Mouse (Mus musculus) left cerebral cortex, adult 18-20 months (tissue): Measurements from ENCODE around the gene Sprr2h. TPM values are rescaled to one million over a fixed set of nuclear protein-coding genes. Genes with fewer than 3 reads are reported as not detected.

Experiments
- DNase-seq, 2 experiments: peaks; one replicate each; pipeline ENCODE4 v3.0.0; 2021 to 2022; ENCODE audit warnings: low spot score in 2 of 2, mixed read lengths in 1 of 2
- long read RNA-seq, 2 experiments: library from polyadenylated mRNA; stranded (forward); transcript quantifications; one replicate each; pipeline ENCODE4 v2.0.0; 2021
- total RNA-seq, 2 experiments: library from RNA; stranded (reverse); gene quantifications; 2 replicates each; pipeline ENCODE4 v1.2.3; 2021

The Sprr2h gene
- not detected for total RNA-seq
- long read RNA-seq, experiment 1 = 0 reads
- long read RNA-seq, experiment 2 = 0 reads

DNA sequence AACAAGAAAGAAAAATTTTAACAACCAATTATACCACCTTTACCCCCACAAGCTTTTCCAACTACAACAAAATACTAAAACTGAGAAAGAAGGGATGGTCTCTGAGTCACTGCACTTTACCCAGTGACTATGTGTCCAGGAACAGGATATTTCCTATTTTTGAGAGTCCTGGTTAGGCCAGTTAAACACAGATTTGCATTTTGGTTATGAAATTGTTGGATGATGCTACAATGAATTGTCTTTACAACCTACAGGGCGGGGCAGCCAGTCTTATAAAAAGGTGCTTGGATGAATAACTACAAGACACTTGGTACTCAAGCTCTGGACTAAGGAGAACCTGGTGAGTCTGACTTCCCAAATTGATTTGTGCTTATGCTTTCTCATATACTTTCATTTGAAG, at the start of gene Sprr2h:
TSS of gene Sprr2h (plus strand) at position 301 of the 400 bp plus-strand sequence.
- no peak for DNase-seq

- no peak for DNase-seq
Measured at GRCm38 (mm10) chr3:92336278-92336677, 49.2 kb upstream of the Sprr2h start.

GRCm38 (mm10) chr3:92338840-92339239, 46.6 kb upstream of the Sprr2h start, which contains the start of gene Sprr2d:
TSS of gene Sprr2d (plus strand) at chr3:92339140.
- DNase-seq = no peak

- no peak for DNase-seq
Measured at GRCm38 (mm10) chr3:92351843-92352242, 33.6 kb upstream of the Sprr2h start, which contains the start of gene Sprr2e. TSS of gene Sprr2e (plus strand) at chr3:92352143.

DNA sequence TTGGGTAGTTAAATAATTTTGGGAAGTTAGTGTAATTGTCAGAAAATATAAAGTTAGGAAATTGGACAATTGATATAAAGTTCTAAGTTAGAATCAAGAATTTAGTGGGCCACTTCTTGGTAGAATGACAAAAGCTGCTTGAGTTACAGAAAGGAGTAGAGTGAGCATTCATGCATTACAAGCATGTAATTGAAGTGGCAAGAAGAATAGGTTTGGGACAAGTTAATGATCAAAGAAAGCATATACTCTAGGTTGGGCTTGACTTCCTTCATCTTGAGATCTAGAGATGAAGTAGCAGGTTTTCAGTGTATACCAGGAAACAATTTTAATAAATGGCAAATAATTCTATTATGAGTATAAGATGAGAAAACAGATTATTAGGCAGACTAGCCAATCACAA, 23.9 kb upstream of the Sprr2h start:
- no peak for DNase-seq

GRCm38 (mm10) chr3:92364887-92365286, 20.6 kb upstream of the Sprr2h start, which contains the start of gene Sprr2f:
TSS of gene Sprr2f (plus strand) at chr3:92365187.
- DNase-seq = no peak

GRCm38 (mm10) chr3:92373613-92374012, 11.9 kb upstream of the Sprr2h start:
- DNase-seq = no peak

- DNase-seq = no peak
Measured at GRCm38 (mm10) chr3:92394301-92394700, 8.8 kb downstream of the Sprr2h start.

GRCm38 (mm10) chr3:92407691-92408090, 22.2 kb downstream of the Sprr2h start, which contains the start of gene Sprr2i:
TSS of gene Sprr2i (plus strand) at chr3:92407991.
- DNase-seq = no peak

DNA sequence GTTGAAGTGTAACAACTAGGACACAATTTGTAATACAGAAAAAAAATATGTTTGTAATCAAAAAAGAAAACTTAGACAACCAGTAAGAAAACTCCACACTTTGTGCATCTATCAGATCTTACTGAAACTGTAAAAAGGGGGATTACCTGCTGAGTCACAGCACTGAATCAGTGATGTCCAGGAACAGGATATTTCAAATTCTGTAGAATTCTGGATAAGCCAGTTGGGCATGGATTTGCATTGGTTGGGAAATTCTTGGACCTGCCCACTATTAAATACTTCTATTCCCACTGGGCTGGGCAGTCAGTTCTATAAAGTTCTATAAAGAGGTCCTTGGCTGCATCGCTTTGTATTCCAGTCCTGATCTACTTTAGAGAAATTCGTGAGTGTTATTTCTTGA, 32.3 kb downstream of the Sprr2h start, which contains the start of gene Sprr2j-ps:
TSS of gene Sprr2j-ps (plus strand) at position 301 of the 400 bp plus-strand sequence.
- DNase-seq = no peak

DNA sequence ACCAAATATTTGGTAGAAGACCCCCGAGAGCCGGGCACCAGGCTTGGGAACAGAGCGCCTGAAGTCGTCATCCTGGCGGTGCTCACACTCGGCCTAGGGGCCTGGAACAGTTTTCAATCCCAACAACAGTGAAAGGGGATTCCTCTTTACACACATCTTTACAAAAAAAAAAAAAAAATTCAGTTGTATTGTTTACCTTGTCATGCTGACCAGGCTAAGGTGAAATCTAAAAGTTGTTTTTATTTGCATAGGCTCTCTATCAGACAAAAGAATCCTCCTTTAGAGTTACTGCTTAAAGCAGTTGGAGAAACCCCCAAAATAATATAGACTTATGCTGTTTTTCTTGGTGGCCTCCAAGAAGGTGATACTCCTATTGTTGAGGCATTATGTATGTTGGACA, 43.8 kb downstream of the Sprr2h start, which contains the start of gene Gm9774:
TSS of gene Gm9774 (minus strand) at position 101 of the 400 bp plus-strand sequence.
- no peak for DNase-seq

DNA sequence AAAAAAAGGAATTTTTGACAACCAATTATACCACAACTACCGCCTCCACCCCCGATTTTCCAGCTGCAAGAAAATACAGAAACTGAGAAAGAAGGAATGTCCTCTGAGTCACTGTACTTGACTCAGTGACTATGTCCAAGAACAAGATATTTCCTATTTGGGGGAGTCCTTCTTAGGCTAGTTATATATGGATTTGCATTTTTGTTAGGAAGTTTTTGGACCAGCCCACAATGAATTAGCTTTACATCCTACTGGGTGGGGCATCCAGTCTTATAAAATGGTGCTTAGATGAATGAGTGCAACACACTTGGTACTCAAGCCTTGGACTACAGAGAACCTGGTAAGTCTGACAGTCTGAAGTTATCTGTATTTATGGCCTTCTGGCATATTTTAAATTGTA, 46.8 kb downstream of the Sprr2h start, which contains the start of gene Sprr2k:
TSS of gene Sprr2k (plus strand) at position 301 of the 400 bp plus-strand sequence.
- no peak for DNase-seq

Other genes with a start within 250 kb of the Sprr2h start
- gene Lelp1, start 242.9 kb upstream of the Sprr2h start, total RNA-seq = not detected
- gene Sprr2a1, start 169.9 kb upstream of the Sprr2h start, total RNA-seq = not detected
- not detected for gene Sprr2a2, start 169.8 kb upstream of the Sprr2h start, total RNA-seq
- not detected for gene Sprr2a3, start 100.3 kb upstream of the Sprr2h start, total RNA-seq
- gene Sprr2b, start 69.1 kb upstream of the Sprr2h start, total RNA-seq = not detected
- not detected for gene Sprr2d, start 46.5 kb upstream of the Sprr2h start, total RNA-seq
- not detected for gene Sprr2e, start 33.5 kb upstream of the Sprr2h start, total RNA-seq
- not detected for gene Sprr2f, start 20.5 kb upstream of the Sprr2h start, total RNA-seq
- not detected for gene Sprr2i, start 22.3 kb downstream of the Sprr2h start, total RNA-seq
- gene Sprr2j-ps, start 32.4 kb downstream of the Sprr2h start, total RNA-seq = not detected
- 1 to 10 TPM; 2.3 to 2.9 TPM for gene Gm9774, start 43.7 kb downstream of the Sprr2h start, total RNA-seq
- not detected for gene Sprr2k, start 46.9 kb downstream of the Sprr2h start, total RNA-seq
- not detected for gene Sprr1b, start 53.1 kb downstream of the Sprr2h start, total RNA-seq
- not detected for gene Sprr3, start 73.0 kb downstream of the Sprr2h start, total RNA-seq
- gene Sprr1a, start 100.2 kb downstream of the Sprr2h start, total RNA-seq = not detected
- gene Sprr4, start 114.8 kb downstream of the Sprr2h start, total RNA-seq = not detected
- gene 2310046K23Rik, start 148.8 kb downstream of the Sprr2h start, total RNA-seq = not detected
- gene Ivl, start 188.1 kb downstream of the Sprr2h start, total RNA-seq = not detected
- not detected for gene Smcp, start 203.3 kb downstream of the Sprr2h start, total RNA-seq
- not detected for gene 2210017I01Rik, start 221.8 kb downstream of the Sprr2h start, total RNA-seq
- gene Lce6a, start 236.0 kb downstream of the Sprr2h start, total RNA-seq = not detected